Mouse (Mus musculus): ENCODE results near the gene Hao1. TPM values are rescaled to one million over a fixed set of nuclear protein-coding genes. Genes with fewer than 3 reads are reported as not detected.

The Hao1 gene
- polyA plus RNA-seq, 1 experiment from 2014 or later = not detected

DNA sequence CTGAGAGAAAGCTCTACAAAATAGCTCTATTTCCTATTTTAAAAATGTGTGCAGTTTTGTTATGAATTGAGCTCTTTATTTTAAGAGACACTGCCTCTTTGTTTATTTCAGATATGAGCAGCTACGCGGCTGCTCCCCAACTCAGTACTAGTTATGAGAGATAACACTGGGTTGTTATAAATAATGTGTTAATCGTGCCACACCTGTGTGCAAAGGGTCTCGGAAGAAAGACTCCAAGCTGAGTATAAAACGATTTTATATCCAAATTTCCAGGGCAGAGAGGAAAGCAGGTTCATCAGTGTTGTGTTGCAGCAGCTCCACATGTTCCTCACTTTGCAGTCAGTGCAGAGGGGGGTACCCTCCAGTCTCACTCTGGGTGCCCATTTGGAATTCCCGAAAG lies 91.8 kb downstream of the Hao1 start:
- H3K4me2 ChIP-seq (replicated peaks) = no peak overlapping the region
- H3K4me1 ChIP-seq = no peaks in the 10 kb centered on the region
- no peak overlapping the region for H3K9ac ChIP-seq
- H3K27me3 ChIP-seq = no peaks in the 10 kb centered on the region
- ATAC-seq (ENCODE audit: insufficient number of reproducible peaks, insufficient read depth, low FRiP score, low TSS enrichment) = no peak
- H3K27ac ChIP-seq = no peak overlapping the region
- H3K9me3 ChIP-seq = no peaks in the 10 kb centered on the region
- no peaks in the 10 kb centered on the region for H3K36me3 ChIP-seq
- 86% methylated on average over 6 of the region's 6 CpGs for WGBS
- H3K4me3 ChIP-seq = no peak overlapping the region

DNA sequence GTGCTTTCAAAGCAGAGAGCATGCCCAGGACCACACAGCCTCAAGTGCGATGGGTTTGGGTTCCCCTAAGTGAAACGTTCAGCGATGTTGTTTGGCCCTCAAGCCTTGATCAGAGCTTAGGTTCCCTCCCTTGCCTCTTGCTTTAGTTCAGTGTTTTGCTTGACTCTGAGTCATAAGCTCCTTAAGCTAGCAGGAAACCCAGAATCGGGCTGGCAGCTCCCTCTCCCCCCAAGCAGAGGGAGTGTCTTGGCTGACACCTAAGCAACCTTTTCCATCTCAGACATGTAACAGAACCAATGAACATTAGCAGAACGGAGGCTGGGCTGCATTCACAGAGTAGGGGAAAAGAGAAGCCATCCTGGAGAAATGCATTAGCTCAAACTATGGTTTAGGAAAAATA lies 93.3 kb downstream of the Hao1 start:
- Histone ChIP-seq H3K9ac (no peak overlapping the region), H3K27me3 (no peaks in the 10 kb centered on the region), H3K36me3 (no peaks in the 10 kb centered on the region), H3K4me3 (no peak overlapping the region), H3K27ac (no peak overlapping the region), H3K4me1 (no peaks in the 10 kb centered on the region), H3K9me3 (no peaks in the 10 kb centered on the region), H3K4me2 (replicated peaks) (no peak overlapping the region)
- 67% methylated on average over 5 of the region's 5 CpGs for whole genome bisulfite sequencing
- no peak for ATAC-seq (ENCODE audit: insufficient number of reproducible peaks, insufficient read depth, low FRiP score, low TSS enrichment)

DNA sequence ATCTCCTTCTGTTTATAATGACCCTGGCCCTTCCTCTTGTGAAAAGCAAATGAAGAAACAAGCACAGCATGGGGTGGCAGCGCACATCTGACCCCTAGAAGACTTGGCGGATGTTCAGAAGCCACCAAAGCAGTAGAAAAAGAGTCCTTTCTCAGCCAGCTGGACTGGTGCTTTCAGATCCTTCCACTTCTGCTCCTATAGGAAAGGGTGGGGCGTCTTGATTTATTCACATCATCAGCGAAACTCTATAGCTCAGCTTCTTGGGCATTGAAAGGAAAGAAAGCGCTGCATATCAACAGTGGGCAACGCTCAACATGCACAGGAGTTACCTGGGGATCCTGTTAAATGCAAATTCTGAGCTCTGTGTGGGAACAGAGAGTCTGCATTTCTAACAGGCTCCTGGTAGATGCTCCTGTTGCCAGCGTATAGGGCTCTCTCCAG lies 98.1 kb downstream of the Hao1 start:
- 20% methylated on average over 7 of the region's 7 CpGs for WGBS
- H3K36me3 ChIP-seq = no peaks in the 10 kb centered on the region
- no peaks in the 10 kb centered on the region for H3K9me3 ChIP-seq
- no peak overlapping the region for H3K4me3 ChIP-seq
- H3K4me2 ChIP-seq (replicated peaks) = no peak overlapping the region
- H3K9ac ChIP-seq = no peak overlapping the region
- no peak for ATAC-seq (ENCODE audit: insufficient number of reproducible peaks, insufficient read depth, low FRiP score, low TSS enrichment)
- H3K27me3 ChIP-seq = no peaks in the 10 kb centered on the region
- no peak overlapping the region for H3K27ac ChIP-seq
- no peaks in the 10 kb centered on the region for H3K4me1 ChIP-seq

DNA sequence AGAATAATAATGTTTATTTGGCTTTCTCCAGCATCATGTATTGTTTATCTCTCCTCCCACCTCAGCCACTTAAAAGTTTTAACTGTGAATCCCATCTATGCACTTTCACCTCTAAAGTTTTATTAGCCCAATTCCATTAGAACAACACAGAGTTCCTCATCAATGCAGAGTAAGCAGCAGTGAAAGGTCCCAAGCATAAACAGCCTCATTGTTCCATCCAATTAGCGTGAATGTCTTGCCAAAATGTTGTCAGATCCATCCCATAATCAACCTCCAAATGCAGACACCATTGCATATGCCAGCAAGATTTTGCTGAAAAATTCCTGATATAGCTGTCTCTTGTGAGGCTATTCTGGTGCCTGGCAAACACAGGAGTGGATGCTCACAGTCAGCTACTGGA lies 101.4 kb downstream of the Hao1 start:
- Histone ChIP-seq H3K9me3 (no peaks in the 10 kb centered on the region), H3K27me3 (no peaks in the 10 kb centered on the region), H3K4me1 (no peaks in the 10 kb centered on the region), H3K9ac (no peak overlapping the region), H3K27ac (no peak overlapping the region), H3K36me3 (no peaks in the 10 kb centered on the region), H3K4me2 (replicated peaks) (no peak overlapping the region), H3K4me3 (no peak overlapping the region)
- ATAC-seq (ENCODE audit: insufficient number of reproducible peaks, insufficient read depth, low FRiP score, low TSS enrichment) = no peak
- 83% methylated on average over 1 of the region's 1 CpGs for WGBS

- Histone ChIP-seq H3K4me2 (replicated peaks) (no peak overlapping the region), H3K9ac (no peak overlapping the region), H3K4me1 (no peaks in the 10 kb centered on the region), H3K27me3 (no peaks in the 10 kb centered on the region), H3K9me3 (no peaks in the 10 kb centered on the region), H3K4me3 (no peak overlapping the region), H3K36me3 (no peaks in the 10 kb centered on the region), H3K27ac (no peak overlapping the region)
- WGBS = 70% methylated on average over 1 of the region's 1 CpGs
- no peak for ATAC-seq (ENCODE audit: insufficient number of reproducible peaks, insufficient read depth, low FRiP score, low TSS enrichment)
These were observed 103.2 kb downstream of the Hao1 start for GRCm38 (mm10) chr2:134450976-134451375.

Other genes starting within 250 kb of the Hao1 start
- gene Tmx4, start 89.8 kb upstream of the Hao1 start, polyA plus RNA-seq (2016; fragmentation: Nextera tagmentation; extraction: Ambion mirVana) = 31.6 and 32.3 TPM in 2 replicates
- gene Plcb1, start 231.7 kb upstream of the Hao1 start, polyA plus RNA-seq (2016; fragmentation: Nextera tagmentation; extraction: Ambion mirVana) = 16.4 and 16.5 TPM in 2 replicates